ENCODE assay signal across 27 mouse cellular contexts in the genomic region with DNA sequence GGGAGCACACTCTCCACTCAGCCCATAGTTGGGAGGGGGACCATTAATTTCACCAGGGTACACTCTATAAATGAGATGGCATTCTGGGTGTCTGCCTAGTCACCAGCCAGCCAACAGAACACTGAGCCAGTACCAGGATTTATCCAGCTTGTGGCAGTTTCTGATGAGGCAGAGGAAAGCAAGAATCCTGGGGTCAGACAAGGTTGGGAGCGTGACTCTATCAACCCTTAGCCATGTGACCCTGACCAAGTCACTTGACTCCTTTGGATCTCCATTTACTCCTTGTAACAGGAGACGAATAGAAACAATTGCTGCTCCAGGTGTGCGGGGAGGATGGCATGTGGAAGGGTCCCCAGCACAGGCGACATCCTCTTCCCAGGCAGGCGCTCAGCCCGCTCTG.
DNase-seq lines count a peak whose midpoint lies in the region; ATAC-seq lines count a peak whose summit lies in the region.
"Had no signal": no experiment of that assay in that cellular context is flagged by ENCODE, and none has a peak within 500 bp of the region (broad histone marks: within the 10 kb centered on the region; RNA-seq: fewer than 3 reads in every experiment).

No protein-coding gene starts in this region.

- H3K4me2 ChIP-seq in hindbrain, embryonic 11.5 days (replicated peaks; ENCODE audit: low read depth, low read length), result no peak overlapping the region
- H3K4me2 ChIP-seq in hindbrain, embryonic 14.5 days (replicated peaks), result no peak overlapping the region
- H3K4me2 ChIP-seq in neural tube, embryonic 13.5 days, result no peak overlapping the region
- H3K4me2 ChIP-seq in hindbrain, embryonic 13.5 days, result no peak overlapping the region
- no peak overlapping the region for H3K4me2 ChIP-seq in liver, embryonic 11.5 days
- H3K4me2 ChIP-seq: embryonic facial prominence, embryonic 12.5 days; forebrain, embryonic 15.5 days; liver, embryonic 15.5 days; lung, embryonic 14.5 days; stomach, embryonic 15.5 days had no signal

- H3K4me1 ChIP-seq in hindbrain, embryonic 11.5 days (replicated peaks; ENCODE audit: control insufficient read depth, insufficient read depth, low read length), result peaks cover 26% of the 10 kb centered on the region
- H3K4me1 ChIP-seq in hindbrain, embryonic 14.5 days (replicated peaks; ENCODE audit: control insufficient read depth, insufficient read depth, low read length), result peaks cover 66% of the 10 kb centered on the region
- peaks cover 92% of the 10 kb centered on the region for H3K4me1 ChIP-seq in neural tube, embryonic 13.5 days (replicated peaks)
- H3K4me1 ChIP-seq in hindbrain, embryonic 13.5 days (replicated peaks), result peaks cover 81% of the 10 kb centered on the region
- no peaks in the 10 kb centered on the region for H3K4me1 ChIP-seq in liver, embryonic 11.5 days (replicated peaks; ENCODE audit: control insufficient read depth, insufficient read depth, low read length)
- H3K4me1 ChIP-seq: liver, embryonic 15.5 days had no signal

- no peak overlapping the region for H3K9ac ChIP-seq in hindbrain, embryonic 11.5 days (ENCODE audit: low read depth, low read length)
- no peak overlapping the region for H3K9ac ChIP-seq in hindbrain, embryonic 14.5 days
- H3K9ac ChIP-seq in neural tube, embryonic 13.5 days, result no peak overlapping the region
- no peak overlapping the region for H3K9ac ChIP-seq in hindbrain, embryonic 13.5 days
- no peak overlapping the region for H3K9ac ChIP-seq in liver, embryonic 11.5 days (ENCODE audit: low read depth, low read length)
- H3K9ac ChIP-seq: embryonic facial prominence, embryonic 12.5 days; forebrain, embryonic 15.5 days; liver, embryonic 15.5 days; lung, embryonic 14.5 days; stomach, embryonic 15.5 days had no signal

- DNase-seq in hindbrain, embryonic 11.5 days (ENCODE audit: low spot score), result no peak
- DNase-seq in hindbrain, embryonic 14.5 days (ENCODE audit: low spot score), result no peak
- DNase-seq in neural tube, embryonic 10.5 days (ENCODE audit: extremely low spot score, low spot score), result no peak
- DNase-seq in liver, embryonic 11.5 days (ENCODE audit: low spot score), result no peak
- no peak for DNase-seq in spleen, adult 18-20 months
- DNase-seq: adrenal gland, postnatal 14 days; cerebellum, adult 11 months; cerebellum, adult 9-10 months; embryo, embryonic 11 days; heart, postnatal 14 days; kidney, adult 9 months; kidney, postnatal 10 days; liver; lung, embryonic 14.5 days; lung, postnatal 36 days; midbrain, embryonic 14.5 days; retina, postnatal 1 day; right cerebral cortex, postnatal 14 days had no signal

- no peak overlapping the region for H3K4me3 ChIP-seq in hindbrain, embryonic 11.5 days (ENCODE audit: low read depth, low read length)
- no peak overlapping the region for H3K4me3 ChIP-seq in hindbrain, embryonic 14.5 days (replicated peaks; ENCODE audit: low read length)
- H3K4me3 ChIP-seq in neural tube, embryonic 13.5 days, result no peak overlapping the region
- H3K4me3 ChIP-seq in hindbrain, embryonic 13.5 days, result no peak overlapping the region
- H3K4me3 ChIP-seq in liver, embryonic 11.5 days (ENCODE audit: low read depth, low read length), result no peak overlapping the region
- H3K4me3 ChIP-seq: embryonic facial prominence, embryonic 12.5 days; forebrain, embryonic 15.5 days; liver, embryonic 15.5 days; stomach, embryonic 15.5 days had no signal

- H3K36me3 ChIP-seq in hindbrain, embryonic 11.5 days (ENCODE audit: control insufficient read depth, insufficient read depth, low read length), result no peaks in the 10 kb centered on the region
- no peaks in the 10 kb centered on the region for H3K36me3 ChIP-seq in hindbrain, embryonic 14.5 days (replicated peaks; ENCODE audit: control insufficient read depth, insufficient read depth)
- H3K36me3 ChIP-seq in neural tube, embryonic 13.5 days, result no peaks in the 10 kb centered on the region
- no peaks in the 10 kb centered on the region for H3K36me3 ChIP-seq in hindbrain, embryonic 13.5 days
- H3K36me3 ChIP-seq in liver, embryonic 11.5 days (ENCODE audit: control insufficient read depth, insufficient read depth, low read length), result no peaks in the 10 kb centered on the region
- H3K36me3 ChIP-seq: embryonic facial prominence, embryonic 12.5 days; forebrain, embryonic 15.5 days; liver, embryonic 15.5 days; stomach, embryonic 15.5 days had no signal

- WGBS in hindbrain, embryonic 11.5 days, result 85% methylated on average over 6 of the region's 6 CpGs
- WGBS in hindbrain, embryonic 14.5 days, result 87% methylated on average over 6 of the region's 6 CpGs
- WGBS in neural tube, embryonic 13.5 days, result 85% methylated on average over 6 of the region's 6 CpGs
- 87% methylated on average over 6 of the region's 6 CpGs for WGBS in hindbrain, embryonic 13.5 days
- 90% methylated on average over 6 of the region's 6 CpGs for WGBS in liver, embryonic 11.5 days

- no peaks in the 10 kb centered on the region for H3K27me3 ChIP-seq in hindbrain, embryonic 11.5 days (ENCODE audit: control insufficient read depth, insufficient read depth, low read length)
- no peaks in the 10 kb centered on the region for H3K27me3 ChIP-seq in hindbrain, embryonic 14.5 days (ENCODE audit: control insufficient read depth, insufficient read depth, low read length)
- no peaks in the 10 kb centered on the region for H3K27me3 ChIP-seq in neural tube, embryonic 13.5 days
- H3K27me3 ChIP-seq in hindbrain, embryonic 13.5 days, result no peaks in the 10 kb centered on the region
- H3K27me3 ChIP-seq in liver, embryonic 11.5 days (replicated peaks; ENCODE audit: control insufficient read depth, insufficient read depth, low read length), result no peaks in the 10 kb centered on the region
- H3K27me3 ChIP-seq: embryonic facial prominence, embryonic 12.5 days; forebrain, embryonic 15.5 days; liver, embryonic 15.5 days; stomach, embryonic 15.5 days had no signal

- H3K27ac ChIP-seq in hindbrain, embryonic 11.5 days (ENCODE audit: low read depth, low read length), result peak overlapping the region; percentile 45; the same call in 1 of the 2 replicates
- H3K27ac ChIP-seq in hindbrain, embryonic 14.5 days, result no peak overlapping the region
- H3K27ac ChIP-seq in neural tube, embryonic 13.5 days (replicated peaks), result peak overlapping the region; percentile 49; the same call in 1 of the 2 replicates
- peak overlapping the region; percentile 45 for H3K27ac ChIP-seq in hindbrain, embryonic 13.5 days
- no peak overlapping the region for H3K27ac ChIP-seq in liver, embryonic 11.5 days (ENCODE audit: low read depth, low read length)
- H3K27ac ChIP-seq: embryonic facial prominence, embryonic 12.5 days; forebrain, embryonic 15.5 days; liver, embryonic 15.5 days; stomach, embryonic 15.5 days had no signal

- no peak for ATAC-seq in hindbrain, embryonic 11.5 days (ENCODE audit: low FRiP score)
- no peak for ATAC-seq in hindbrain, embryonic 14.5 days (ENCODE audit: low FRiP score)
- no peak for ATAC-seq in neural tube, embryonic 13.5 days (ENCODE audit: low read depth)
- ATAC-seq in hindbrain, embryonic 13.5 days (ENCODE audit: low FRiP score), result no peak
- ATAC-seq in liver, embryonic 11.5 days (replicated peaks; ENCODE audit: low FRiP score), result no peak
- ATAC-seq: CD4-positive, CD25-positive, alpha-beta regulatory T cell, adult 4 months; forebrain, embryonic 15.5 days; intestine, embryonic 16.5 days had no signal

- no peaks in the 10 kb centered on the region for H3K9me3 ChIP-seq in hindbrain, embryonic 11.5 days (ENCODE audit: control insufficient read depth, low read length)
- H3K9me3 ChIP-seq in hindbrain, embryonic 14.5 days (ENCODE audit: control insufficient read depth, low read length), result no peaks in the 10 kb centered on the region
- no peaks in the 10 kb centered on the region for H3K9me3 ChIP-seq in neural tube, embryonic 13.5 days
- no peaks in the 10 kb centered on the region for H3K9me3 ChIP-seq in hindbrain, embryonic 13.5 days
- no peaks in the 10 kb centered on the region for H3K9me3 ChIP-seq in liver, embryonic 11.5 days (ENCODE audit: control insufficient read depth, low read length)
- H3K9me3 ChIP-seq: embryonic facial prominence, embryonic 12.5 days; forebrain, embryonic 15.5 days; G1E; liver, embryonic 15.5 days; stomach, embryonic 15.5 days had no signal

Comparison
In these comparisons a context has a peak if more than half of its experiments do, and no peak if none do; other contexts are left out.
1. H3K27ac ChIP-seq: peak in hindbrain, embryonic 11.5 days (single experiment), neural tube, embryonic 13.5 days (single experiment) and hindbrain, embryonic 13.5 days (single experiment); none in hindbrain, embryonic 14.5 days (single experiment) and liver, embryonic 11.5 days (single experiment).